Mouse (Mus musculus) cerebellum, adult 2 months (tissue): Measurements from ENCODE around the gene Mrpl17.

Experiments used
- CTCF ChIP-seq: fragments of 200-500 bp; IDR thresholded peaks from 2 replicates; pipeline ENCODE4 v1.5.1; 2011; ENCODE audit warnings: low read depth, mild to moderate bottlenecking, control low read depth, low read length, moderate library complexity, borderline replicate concordance; ENCODE audit not compliant: insufficient read depth
- POLR2A ChIP-seq: fragments of 200-500 bp; IDR thresholded peaks from 2 replicates; pipeline ENCODE4 v1.6.1; 2011; ENCODE audit warnings: low read length, control low read depth, borderline replicate concordance; ENCODE audit not compliant: insufficient read depth

- TF ChIP-seq POLR2A, result no peak
- no peak for TF ChIP-seq CTCF
These were observed 24.2 kb downstream of the Mrpl17 start for GRCm38 (mm10) chr7:105786506-105787284.
